Mouse (Mus musculus): ENCODE data around the gene Prx.

Gene Prx

GRCm38 (mm10) chr7:27526039-27526827, 27.1 kb downstream of the Prx start:
- peak; percentile 77 for DNase-seq

GRCm38 (mm10) chr7:27529070-27529469, 29.9 kb downstream of the Prx start:
- no peak for DNase-seq

- DNase-seq, result no peak
These were observed 31.8 kb downstream of the Prx start for GRCm38 (mm10) chr7:27530937-27531336.

- DNase-seq, result no peak
These were observed 32.6 kb downstream of the Prx start for GRCm38 (mm10) chr7:27531707-27532106.

GRCm38 (mm10) chr7:27532480-27533050, 33.4 kb downstream of the Prx start:
- no peak for DNase-seq

- DNase-seq, result no peak
These were observed 36.3 kb downstream of the Prx start for GRCm38 (mm10) chr7:27535386-27535785.

- no peak for DNase-seq
These were observed 37.5 kb downstream of the Prx start for GRCm38 (mm10) chr7:27536618-27537017.

- no peak for DNase-seq
These were observed 38.9 kb downstream of the Prx start for GRCm38 (mm10) chr7:27537998-27538397.

GRCm38 (mm10) chr7:27538797-27539196, 39.7 kb downstream of the Prx start:
- DNase-seq, result no peak

GRCm38 (mm10) chr7:27540521-27540920, 41.4 kb downstream of the Prx start:
- no peak for DNase-seq

GRCm38 (mm10) chr7:27540935-27541334, 41.8 kb downstream of the Prx start:
- DNase-seq, result no peak

- DNase-seq, result no peak
These were observed 42.3 kb downstream of the Prx start for GRCm38 (mm10) chr7:27541431-27541830.

- DNase-seq, result no peak
These were observed 42.8 kb downstream of the Prx start for GRCm38 (mm10) chr7:27541922-27542321.

- peak; percentile 81 for DNase-seq
These were observed 43.4 kb downstream of the Prx start for GRCm38 (mm10) chr7:27542392-27543033.

GRCm38 (mm10) chr7:27543065-27543464, 43.9 kb downstream of the Prx start:
- no peak for DNase-seq

- DNase-seq, result no peak
These were observed 44.7 kb downstream of the Prx start for GRCm38 (mm10) chr7:27543851-27544250.

- no peak for DNase-seq
These were observed 45.7 kb downstream of the Prx start for GRCm38 (mm10) chr7:27544675-27545370.

GRCm38 (mm10) chr7:27549597-27549996, 50.5 kb downstream of the Prx start:
- no peak for DNase-seq

GRCm38 (mm10) chr7:27552070-27552469, 52.9 kb downstream of the Prx start:
- DNase-seq, result no peak

- peak; percentile 95 for DNase-seq
These were observed 53.9 kb downstream of the Prx start, which contains the start of the genes Pld3 and 2310022A10Rik for GRCm38 (mm10) chr7:27552931-27553513. Gene Pld3, minus strand, starts transcription at chr7:27553218. Gene 2310022A10Rik, plus strand, starts transcription at chr7:27553233.

- no peak for DNase-seq
These were observed 61.3 kb downstream of the Prx start for GRCm38 (mm10) chr7:27560291-27560887.

- no peak for DNase-seq
These were observed 61.9 kb downstream of the Prx start for GRCm38 (mm10) chr7:27560978-27561377.

Data from cerebellum, adult 8-10 months (tissue).